Mouse (Mus musculus) R1 (cell line): Measurements from ENCODE around the gene Atp5k.

Experiments used
- DNase-seq: peaks from one replicate; pipeline ENCODE4 v3.0.0-alpha.2; 2018; ENCODE audit warnings: low read depth, low spot score

Atp5k gene

DNA sequence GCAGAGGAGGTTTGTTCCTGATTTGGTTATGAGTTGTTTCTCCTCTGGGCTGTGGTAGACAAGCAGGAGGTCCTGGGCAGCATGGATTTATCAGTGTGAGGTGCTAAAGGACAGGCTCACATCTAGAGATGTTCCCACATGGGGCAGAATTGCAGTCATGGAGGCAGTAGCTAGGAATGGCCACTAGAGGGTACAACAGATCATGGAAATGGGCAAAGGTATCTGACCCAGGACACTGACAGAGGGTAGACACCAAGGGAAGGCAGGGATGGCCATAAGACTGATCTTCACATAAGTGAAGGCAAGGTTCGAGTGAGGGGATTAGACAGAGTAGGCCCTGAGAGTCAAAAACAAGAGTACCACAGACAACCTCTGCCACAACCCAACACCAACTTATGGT is 7.1 kb downstream of the Atp5k start:
- DNase-seq = peak; percentile 68

DNA sequence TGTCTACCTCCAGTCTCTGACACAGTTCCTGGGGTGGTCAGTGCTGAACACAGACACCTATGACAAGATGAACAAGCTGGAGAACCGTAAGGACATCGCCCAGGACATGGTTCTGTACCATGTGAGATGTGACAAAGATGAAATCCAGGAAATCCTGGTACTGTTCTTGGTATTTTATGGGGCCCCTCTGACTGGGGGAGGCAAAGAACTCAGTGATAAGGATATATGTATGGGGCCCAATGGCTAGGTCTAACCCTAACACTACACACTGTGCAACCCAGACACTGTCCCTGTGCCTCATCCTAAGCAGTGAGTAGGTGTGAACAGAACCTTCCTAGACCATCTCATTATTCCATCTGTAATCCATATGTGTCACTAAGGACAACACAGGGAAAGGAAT is 10.8 kb downstream of the Atp5k start:
- no peak for DNase-seq

DNA sequence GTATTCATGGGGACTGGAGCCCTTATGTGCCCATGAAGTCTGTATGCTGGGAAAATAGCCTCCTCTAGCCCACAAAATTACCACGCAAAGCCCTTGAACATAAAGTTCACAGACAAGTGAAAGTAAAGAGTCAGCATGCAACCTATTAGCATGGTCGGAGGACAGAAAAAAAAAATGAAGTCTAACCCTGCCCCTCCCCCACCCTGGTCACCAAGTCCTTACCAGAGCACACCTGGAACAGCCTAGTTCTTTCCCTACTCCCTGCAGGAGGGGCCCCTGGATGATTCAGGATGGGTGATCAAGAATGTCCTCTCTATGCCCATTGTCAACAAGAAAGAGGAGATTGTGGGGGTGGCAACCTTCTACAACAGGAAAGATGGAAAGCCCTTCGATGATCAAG is 11.5 kb downstream of the Atp5k start:
- DNase-seq = no peak

DNA sequence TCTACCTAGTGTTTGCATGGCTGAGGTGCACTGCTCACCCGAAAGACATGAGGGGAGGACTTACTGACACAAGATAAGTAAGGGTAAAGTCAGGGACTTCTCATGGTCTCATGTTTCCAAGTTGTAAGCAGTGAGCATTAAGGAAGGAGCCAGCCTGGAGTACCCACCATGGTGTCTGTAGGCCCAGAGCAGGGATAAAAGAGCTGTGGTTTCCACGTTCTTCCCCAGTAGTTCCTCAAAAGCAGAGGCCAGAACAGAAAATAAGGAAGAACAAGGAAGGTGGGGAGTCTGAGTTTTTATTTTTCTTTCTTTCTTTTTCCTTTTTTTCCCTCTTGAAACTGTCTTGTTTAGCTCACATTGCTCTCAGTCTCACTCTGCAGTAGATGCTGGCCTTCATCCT is 19.5 kb downstream of the Atp5k start:
- no peak for DNase-seq

DNA sequence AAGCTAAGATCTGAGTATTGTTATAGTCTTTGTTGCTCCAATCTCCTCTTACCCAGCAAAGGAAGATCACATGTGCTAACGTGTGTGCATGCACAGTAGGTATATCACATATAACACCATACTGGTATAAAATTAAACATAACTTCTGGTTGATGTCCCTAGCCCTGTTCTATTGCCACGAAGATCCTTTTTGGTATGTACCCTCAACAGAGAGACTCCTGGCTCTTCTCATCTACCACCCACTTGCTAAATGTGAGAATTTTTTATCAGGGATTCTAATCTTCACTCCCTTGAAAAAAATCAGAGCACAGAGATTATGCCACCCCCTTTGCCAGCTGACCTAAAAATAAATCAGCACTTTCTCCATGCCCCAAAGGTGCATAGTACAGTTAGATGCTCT is 27.3 kb downstream of the Atp5k start:
- DNase-seq = no peak

DNA sequence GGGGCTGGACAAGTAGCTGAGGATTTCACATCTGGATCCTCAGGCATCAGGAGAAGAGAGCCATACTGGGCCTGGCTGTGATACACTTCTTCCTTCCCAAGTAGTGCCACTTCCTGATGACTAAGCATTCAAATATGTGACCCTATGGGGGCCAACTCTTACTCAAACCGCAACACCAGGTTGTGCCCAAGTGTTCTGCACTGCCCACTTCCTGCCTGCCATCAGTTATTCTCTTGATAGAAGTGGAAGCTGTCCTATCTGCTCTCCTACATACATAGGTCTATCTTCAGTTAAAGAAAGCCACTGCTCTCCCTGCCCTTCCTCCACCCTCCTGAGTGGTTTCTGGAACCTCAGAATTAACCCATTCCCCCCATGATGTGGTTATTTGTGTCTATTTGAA is 28.8 kb downstream of the Atp5k start:
- no peak for DNase-seq

DNA sequence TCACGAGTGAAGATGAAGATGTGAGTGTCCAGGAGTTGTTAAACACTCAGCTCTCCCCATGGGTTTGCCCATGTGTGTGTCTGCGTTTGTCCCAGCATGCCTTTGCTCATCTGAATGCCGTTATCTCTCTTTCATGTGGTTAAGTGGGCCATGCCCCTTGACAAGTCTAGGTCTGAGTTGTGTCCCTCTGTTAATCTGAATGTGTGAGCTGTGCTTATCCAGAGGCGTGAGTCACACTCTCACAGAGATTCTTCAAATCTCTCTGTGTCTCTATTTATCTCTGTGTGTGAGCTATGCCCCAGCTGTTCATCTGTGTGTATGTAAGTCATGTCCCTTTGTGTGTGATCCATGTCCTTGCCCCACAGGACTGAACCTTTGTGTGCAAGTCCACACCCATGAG is 30.8 kb downstream of the Atp5k start:
- no peak for DNase-seq

DNA sequence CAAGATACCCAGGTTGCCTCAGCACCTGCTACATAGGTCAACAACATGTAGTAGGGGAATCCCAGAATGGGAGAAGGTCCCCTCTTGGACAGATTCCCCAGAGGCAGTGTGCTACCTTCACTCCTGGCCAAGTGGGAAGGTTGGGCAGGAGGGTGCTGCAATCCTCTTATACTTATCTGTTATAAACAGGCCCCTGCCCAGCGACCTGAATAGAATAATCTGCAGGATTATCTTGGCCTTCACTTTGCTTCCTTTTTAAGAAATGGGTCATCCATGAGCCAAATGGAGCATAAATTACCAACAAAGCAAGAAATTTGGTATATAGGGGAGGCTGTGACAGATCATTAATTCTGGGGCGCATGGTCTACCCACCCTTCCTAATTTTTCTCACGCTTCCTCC is 44.5 kb downstream of the Atp5k start:
- no peak for DNase-seq

DNA sequence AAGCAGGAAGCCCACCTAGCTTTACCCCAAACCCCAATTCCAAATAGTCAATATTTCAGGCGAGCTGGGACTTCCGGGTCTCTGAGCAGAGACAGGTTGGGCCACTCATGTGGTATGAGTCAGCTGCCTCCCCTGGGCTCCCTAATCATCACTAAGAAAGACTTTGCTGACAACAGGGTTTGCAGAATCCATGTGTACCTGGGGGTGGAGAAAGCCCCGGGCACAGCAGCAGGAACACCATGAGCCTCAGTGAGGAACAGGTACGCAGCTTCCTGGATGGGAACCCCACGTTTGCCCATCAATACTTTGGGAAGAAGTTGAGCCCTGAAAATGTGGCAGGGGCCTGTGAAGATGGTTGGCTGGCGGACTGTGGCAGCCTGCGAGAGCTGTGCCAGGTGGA is 46.0 kb downstream of the Atp5k start, which contains the start of gene Pde6b:
Pde6b (plus strand) TSS at position 191 of the 400 bp plus-strand sequence.
- DNase-seq = no peak

DNA sequence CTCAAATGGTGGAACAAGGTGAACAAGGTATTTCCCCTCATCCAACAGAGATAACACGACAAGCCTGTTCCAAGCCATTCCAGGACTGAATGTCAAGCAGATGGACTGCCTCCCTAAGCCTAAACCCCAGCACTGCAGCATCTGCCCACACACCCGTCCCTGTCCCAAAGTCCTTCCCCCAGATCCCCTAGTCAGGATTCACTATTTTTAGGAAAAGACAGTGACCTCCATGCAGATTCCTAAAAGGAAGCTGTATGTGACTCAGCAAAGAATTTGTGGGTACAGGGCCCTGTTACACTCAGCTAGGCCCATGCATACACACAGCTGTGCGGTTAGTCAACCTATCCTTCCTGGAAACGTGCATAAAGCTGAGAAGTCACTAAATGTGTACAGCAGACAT is 47.8 kb downstream of the Atp5k start:
- DNase-seq = no peak

DNA sequence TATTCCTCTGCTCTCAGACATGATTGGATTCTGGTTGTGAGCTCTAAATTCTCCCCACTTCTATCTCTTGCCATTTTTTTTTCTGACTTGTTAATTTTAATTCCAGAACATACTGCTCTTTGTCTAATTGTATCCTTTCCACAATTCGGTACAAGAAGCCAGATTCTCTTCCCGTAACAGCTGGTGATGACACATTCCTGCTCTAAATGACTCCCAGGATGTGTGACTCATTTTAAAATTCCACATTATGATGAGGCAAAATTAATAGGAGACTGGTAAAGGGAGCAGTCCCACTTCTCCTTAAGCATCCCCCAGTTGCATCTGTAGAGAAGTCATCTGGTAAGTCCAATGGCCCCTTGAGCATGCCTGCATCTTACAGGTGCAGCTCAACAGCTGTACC is 48.6 kb downstream of the Atp5k start:
- no peak for DNase-seq
